Mouse (Mus musculus) cerebellum, adult 18-20 months (tissue): ENCODE measurements at regions not wholly inside any gene's neighbourhood (a gene's known extent, or its start where the extent isn't known, plus 50 kb on each side); places are given as distances from the start of the nearest gene placed in this dataset.

Experiments used
- DNase-seq, 2 experiments: peaks; one replicate each; pipeline ENCODE4 v3.0.0; 2021

DNA sequence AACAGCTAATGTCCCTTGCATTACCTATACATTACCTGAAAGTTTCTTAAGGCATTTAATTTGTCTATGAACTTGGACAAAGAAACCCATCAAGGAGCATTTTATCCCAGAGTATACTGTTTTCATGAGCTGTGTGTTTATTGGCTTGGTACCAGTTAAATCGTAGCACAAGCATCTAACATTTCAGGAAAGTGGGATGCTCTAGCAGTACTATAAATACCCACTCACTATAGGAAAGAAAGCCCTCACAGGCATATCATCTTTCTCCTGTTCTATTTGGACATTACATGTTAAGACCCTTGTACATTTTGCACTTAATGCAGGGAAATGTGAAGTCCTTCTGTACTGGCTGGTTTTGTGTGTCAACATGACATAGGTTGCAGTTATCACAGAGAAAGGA is 163.9 kb downstream of the Ptprc start:
- no peak for DNase-seq

DNA sequence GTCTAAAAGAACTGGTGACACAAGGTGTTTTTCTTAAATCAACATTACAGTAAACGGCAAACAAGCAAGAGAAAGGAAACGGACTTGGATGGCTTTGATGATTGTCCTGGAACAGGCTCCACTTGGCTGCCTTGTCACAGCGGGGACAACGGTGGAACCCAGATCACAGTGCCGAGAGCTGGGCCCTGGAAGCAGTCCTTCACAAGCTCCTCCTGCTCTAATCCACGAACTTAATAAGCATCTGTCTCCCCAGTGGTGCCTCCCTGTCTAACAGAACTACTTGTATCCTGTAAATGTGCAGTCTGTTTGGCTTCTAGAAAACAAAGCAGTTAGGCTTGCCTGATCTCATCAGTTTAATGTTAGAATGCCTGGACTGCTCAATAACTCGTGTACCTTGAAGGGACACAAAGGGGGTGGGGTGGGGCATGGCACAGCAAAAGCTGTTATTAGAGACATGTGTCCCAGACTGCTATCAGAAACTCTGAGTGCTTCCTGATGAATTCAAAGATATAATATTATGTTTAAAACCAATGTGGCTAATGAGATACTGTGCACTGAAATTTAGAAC is 164.5 kb downstream of the Ptprc start:
- DNase-seq: peak; percentile 7 to 11

DNA sequence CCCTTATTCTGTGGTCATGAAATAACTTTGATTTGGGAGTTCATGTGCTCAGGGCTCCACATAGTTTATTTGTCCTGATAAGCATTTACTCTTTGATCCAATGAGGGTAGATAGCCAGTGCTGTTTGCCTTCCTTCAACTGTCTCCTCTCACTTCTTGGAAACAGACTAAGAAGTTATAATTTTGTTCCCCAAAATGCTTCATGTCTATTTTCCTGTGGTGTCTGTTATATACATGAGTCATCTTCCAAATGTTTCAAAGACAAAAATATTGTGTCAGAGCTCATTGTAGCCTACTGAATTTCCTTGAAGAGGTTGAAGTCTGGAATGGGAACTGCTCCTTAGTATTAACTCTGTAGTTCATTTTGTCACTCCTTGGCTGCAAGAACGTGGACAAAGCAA is 168.7 kb downstream of the Ptprc start:
- DNase-seq: no peak

DNA sequence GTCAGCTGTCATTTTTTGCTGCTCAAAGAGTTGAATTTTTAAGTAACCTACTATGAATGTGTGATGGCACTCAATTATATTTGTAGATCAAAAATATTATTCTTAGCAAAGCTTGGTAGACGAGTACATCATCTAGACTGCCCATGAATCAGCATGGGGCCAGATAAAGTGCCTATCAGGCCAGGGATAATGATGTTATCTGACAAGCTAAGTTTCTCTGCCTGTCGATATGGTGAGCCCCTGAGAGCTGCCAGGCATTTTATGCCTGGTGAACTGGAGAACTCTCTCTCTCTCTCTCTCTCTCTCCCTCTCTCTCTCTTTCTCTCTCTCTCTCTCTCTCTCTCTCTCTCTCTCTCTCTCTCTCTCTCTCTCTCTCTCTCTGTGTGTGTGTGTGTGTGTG is 171.2 kb downstream of the Ptprc start:
- DNase-seq: no peak

DNA sequence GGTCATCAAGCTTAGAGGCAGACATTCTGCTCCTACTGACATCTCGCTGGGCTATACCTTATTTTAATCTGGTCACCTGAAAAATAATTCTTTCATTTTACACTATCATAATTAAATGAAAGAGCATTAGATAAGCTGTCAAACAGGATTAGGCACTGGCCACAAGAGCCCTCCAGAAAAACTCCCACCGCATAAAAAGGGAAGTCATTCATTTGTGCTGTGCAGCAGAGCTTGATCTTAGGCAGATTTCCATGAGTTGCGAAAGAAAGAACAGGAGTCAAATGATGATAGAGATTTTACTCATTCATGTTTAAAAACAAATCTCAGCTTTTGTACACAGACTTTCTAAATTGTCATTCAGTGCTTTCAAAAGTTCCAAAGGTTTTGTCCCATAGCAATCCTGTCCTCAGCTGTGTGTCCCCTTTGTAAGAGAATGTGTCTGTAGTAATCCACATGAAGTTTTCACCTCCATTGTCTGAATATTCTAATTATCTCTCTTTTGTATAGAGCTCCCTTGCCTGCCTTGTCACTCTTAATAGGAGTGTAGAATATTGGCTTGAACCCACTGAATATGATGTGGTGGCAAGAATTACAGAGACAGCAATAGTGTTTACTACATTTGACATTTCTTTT is 176.1 kb downstream of the Ptprc start:
- no peak for DNase-seq

DNA sequence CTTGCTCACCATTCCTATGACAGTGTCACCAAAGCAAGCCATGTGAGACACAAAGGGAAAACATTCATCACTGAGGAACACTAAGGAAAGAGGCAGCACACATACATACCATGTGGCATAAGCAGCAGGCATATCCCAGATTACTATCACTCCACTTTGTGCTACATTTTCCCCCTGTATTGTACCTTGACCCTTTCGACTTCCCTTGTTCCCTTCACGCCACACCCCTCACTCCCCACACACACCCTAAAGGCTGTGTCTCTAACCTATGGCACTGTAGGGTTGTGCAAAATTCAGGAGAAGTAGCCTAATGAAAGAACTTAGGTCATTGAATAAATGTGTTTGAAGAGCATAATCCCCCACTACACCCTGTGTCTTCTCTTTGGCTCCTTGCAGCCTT is 179.5 kb downstream of the Ptprc start:
- no peak for DNase-seq

DNA sequence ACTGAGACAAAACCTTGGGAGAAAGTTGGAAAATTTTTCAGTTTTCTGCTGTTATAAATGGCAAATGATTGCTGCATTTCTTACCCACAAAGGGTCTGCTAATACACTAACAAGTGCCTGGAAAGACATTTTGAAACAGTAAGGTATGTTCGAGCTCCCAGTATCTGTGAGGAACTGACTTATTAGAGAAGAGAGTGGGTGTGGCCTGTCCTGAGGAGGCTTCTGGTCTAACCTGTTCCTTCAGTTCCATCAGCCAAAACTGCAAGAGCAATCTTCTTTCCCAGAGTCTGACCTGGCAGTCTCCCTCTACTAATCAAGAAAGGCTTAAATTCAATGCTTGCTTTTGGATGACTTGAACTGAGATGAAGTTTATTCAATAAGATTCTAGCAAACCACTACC is 183.6 kb downstream of the Ptprc start:
- DNase-seq: no peak

DNA sequence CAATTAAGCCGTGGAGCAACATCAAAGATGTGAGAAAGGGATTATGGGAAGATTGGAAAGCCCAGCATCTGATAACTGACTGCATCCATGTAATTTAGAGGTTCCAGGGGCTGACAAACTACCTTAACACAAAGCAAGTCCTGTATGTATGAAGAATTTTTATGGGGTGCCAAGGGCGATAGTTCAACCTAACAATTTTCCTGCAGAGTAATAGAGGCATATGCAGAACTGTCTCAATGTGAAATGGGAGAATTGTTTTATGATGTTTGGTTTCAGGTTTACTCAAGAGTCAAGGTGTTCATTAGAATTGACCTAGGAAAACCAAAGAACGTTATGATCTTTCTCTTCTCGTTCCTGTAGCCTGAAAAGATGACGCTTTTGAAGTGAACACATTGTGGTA is 184.1 kb downstream of the Ptprc start:
- no peak for DNase-seq

DNA sequence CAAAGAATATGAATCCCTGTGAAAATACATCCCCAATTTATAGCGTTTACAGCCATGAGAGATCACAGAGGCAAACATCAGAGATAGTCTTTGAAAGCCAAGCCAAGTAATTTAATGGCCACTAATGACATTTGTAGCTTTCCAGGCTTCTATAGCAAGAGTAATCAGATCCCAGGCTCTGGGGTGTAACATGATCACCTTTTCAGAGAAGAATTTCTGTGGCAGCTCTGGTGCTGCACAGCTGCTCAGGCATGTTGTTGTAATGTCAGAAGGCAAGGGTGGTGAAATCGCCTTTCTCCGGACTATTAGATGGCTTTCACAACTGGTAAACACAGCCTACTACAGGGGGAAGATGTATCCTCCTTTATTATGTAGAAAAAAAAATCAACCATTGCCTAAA is 202.1 kb downstream of the Ptprc start:
- DNase-seq: no peak

DNA sequence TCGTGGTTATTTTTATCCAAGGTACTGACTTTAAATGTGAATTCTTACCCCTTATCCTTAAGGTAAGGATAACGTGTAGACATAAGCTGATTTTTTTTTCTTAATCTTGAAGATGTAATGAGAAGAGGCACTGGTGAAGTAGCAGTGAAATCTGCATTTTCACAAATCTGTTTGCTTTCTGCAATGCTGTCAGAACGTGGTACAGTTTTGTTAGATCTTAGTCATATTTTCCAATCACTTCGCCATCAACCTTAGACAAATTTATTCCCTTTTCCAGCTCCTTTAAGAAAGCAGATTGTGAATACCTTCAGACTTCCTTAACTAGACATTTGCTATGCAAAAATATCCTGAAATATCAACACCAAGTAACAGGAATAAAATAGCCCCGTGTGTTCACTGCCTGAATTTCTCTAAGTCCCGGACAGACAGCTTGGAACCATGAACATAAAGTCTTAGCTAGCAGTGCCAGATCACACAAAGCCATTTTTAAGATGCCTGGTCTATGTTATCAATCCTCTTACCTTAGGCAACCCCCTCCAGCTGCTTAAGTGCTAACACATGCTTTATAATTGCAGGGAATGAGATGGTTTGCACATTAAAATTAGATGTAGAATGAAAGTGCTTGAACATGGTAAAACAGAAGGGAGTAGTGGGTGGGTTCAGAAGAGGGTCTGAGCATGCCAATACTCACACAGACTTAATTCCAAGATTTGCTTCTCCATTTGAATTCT is 202.7 kb downstream of the Ptprc start:
- no peak for DNase-seq

DNA sequence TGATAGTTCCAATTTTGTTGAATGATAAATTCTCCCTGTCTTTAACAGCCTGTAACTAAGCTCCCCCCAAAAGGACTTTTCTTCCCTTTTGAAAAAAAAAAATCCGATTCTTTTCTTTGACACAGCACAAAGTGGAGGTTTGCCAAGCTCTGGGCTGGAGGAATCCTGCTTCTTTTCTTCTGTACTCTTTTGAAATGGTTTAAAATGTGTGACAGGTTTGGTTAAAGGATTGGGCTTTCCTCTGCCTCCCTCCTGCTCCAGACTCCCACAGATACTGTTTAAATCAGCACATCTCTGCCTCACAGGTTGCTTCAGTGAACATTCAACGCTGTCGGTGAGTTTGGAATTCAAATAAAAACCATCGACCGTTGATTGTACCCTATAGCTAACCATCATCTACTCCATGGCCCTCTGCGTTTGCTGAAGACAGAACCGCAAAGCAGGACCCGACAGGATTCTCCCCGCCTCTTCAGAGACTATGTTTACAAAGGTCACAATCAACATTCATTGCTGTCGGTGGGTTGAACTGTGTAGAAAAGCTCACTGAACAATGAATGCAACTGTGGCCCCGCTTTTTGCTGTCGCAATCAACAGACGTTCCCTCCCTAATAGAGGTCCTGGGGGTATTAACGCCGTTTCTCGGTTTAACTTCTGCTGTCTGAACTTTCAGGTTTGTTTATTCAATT is 209.2 kb downstream of the Ptprc start:
- DNase-seq: no peak

DNA sequence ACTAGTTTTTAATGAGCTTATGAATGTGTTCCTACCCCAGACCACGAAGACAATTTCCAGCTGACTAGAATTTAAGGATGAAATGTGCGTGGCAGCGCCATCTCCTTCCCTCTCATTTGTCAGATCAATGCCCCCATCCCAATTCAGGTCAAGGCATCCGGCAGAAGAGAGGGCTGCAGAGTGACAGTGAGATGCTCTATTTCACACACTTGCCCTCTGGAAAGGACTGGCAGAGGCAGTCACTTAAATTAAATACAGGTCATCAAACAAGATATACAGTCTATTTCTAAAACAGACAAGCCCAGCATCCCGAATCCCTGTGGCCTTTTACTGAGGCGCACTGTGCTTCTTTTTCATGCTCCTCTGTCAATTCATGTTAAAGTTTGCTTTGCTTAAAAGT is 211.9 kb downstream of the Ptprc start:
- no peak for DNase-seq

DNA sequence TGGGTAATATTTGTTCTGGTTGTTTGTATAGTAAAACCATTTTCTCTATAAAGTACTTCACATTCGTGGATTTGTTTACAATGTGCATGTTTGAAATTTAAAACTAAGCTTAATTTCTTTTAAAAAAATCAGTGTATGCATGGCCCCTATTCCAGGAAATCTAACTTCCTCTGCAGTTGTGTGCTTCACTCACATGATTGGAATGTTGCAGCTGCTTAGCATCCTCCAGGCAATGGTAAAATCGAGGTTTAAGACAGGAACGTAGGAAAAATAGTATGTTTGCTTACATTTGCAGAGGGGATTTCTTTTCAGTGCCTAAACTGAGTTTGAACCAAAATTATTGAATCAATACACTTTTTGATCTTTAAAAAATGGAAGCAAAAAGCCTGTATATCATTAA is 217.5 kb downstream of the Ptprc start:
- DNase-seq: no peak

DNA sequence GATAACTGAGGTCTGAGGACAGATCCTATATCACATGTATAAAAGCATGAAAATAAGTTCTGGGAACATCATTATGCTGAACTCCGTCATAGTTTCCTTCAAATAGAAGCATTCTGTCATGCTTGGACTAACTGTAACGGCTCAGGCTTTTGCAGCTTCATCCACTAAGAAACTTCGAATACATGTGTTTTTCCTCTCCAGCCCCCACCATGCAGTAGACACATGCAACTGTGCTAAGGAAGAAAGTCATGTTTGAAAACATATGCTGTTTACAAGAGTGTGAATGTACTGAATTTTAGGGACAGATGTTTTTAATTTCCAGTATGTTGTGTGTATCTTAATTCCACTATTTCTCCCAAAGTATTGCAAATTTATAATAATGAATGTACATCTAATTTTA is 219.5 kb downstream of the Ptprc start:
- no peak for DNase-seq

DNA sequence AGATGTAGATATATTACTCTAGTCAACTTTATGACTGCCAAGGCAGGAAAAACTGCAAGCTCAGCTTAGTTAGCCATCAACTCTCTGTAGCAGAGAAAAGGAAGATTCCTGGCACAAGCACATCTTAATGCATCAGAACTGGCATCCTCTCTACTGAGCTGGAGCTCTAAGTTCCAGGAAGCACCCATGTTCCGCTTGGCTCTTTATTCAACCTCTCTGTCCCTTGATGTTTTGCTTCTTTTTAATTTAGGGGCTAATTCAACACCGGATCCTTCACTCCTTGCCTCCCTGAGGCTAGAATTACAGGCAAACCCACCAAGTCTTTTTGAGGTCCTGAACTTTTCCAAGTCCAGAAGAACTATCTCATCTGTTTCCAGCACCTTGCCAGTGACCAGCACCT is 220.4 kb downstream of the Ptprc start:
- no peak for DNase-seq

DNA sequence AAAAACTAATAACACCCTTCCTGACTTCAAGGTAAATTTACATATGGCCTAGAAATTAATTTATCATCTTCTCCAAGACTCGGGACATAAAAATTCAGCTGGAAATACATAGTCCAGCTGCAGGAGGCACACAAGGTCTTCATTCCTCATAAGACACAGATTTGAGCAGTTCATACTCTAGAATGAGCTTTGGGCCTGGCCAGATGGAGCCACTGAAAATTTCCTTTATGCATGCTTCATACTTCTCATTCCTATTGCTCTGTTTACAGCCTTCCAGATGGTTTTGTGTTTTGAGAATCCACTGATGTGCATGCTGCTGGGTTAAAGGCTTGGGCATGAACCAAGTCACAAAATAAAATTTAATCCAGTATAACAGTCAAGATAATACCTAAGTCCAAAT is 222.1 kb downstream of the Ptprc start:
- no peak for DNase-seq

DNA sequence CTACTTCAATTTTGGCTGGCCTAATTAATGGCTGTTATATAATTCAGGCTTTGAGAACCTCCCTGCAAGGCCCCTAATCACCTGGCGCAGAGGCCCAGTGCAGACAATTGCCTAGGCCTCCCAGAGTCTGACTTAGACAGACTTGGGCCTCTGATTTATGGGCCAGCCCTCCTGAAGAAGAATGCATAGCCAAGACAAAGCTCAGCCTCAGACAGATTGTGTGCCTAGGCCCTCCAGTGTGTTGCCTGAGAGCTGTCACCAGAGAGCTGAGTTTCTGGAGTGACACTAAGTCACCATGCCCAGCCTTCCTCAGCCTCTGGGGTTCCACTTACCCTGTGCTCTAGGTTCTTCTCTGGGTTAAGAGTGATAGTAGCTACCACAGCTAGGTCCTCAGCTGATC is 222.7 kb downstream of the Ptprc start:
- DNase-seq: peak in 1 of 2 experiments; percentile 23

DNA sequence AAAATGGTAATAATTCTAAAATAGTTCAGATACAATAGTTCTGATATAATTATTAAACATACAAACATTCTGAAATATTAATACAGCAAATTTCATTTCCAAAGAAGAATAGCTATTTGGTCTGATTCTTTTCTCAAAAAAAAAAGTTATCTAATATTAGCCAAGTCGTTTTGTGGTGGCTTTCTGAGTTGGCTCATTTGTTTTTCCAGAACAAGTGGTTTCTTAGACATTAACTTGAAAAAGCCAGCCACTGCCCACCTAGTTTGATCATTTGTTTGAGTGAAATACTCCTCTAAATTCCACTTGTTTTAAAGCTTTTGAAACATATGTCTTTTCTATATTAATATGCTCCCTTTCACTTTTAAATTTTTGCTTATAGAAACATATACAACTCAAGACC is 227.6 kb downstream of the Ptprc start:
- DNase-seq: no peak

DNA sequence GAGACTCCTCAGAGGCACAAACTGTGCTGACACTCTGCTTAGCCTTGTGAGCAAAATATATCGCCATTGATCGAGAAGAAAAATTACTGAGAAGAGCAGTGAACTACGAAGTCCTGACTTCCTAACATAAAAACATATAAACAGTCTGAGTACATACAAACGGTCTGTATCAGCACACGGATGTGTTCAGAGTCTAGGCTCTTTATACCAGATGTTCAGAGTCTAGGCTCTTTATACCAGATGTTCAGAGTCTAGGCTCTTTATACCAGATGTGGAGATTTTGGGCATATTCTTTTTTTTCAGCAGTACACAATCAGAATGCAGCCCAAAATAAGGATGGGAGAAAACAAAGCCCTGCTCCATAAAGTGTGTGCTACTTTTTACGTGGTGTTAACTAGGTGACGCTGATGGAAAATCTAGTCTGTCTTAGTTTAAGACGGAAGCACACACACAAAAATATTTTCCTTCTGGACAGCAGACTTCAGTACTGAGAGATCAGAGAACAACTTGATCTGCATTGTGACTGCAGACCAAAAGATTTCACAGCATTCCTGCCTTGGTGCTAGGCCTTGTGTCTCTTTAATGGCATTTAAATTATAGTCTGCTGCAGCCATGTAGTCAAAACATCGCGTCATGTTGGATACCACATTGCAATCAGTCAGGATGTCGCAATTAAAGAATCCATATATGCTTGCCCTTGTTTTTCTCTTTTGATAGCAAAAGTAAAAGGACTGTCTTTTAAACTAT is 233.6 kb downstream of the Ptprc start:
- no peak for DNase-seq

DNA sequence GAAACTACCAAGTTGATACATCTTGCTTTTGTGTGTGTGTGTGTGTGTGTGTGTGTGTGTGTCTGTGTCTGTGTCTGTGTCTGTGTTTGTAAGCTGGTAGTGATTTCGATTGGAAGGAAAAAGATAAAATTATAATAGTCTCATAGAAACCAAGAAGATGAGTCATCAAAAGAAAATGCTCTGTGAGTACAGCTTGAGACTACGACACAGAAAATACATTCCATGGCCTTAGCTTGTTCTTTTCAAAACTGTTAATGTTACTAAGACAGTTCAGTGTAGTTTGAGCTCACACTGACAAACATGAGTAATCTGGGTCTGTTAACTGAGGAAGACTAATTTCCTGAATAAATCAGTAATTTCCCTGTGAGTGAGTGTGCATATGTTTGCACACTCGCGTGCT is 239.8 kb downstream of the Ptprc start:
- DNase-seq: no peak

DNA sequence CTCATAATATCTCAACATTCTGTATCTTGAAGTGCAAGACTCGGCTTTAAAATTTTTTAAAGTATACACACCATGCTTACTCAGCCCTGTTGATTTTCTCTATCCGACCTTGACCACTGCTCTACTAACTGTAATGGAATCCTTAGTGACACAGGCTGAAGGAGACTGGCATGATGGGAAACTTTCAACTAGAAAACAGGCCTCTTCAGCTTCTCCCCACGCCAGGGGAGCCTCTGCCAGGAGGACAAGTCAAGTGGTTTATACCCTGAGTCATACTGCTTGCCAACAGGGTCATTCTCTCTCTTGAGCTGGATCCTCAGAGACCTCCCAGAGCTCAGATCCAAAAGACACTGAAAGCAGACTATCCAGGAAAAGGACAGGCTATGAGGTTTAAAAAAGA is 245.7 kb downstream of the Ptprc start:
- DNase-seq: peak in 1 of 2 experiments; percentile 28

DNA sequence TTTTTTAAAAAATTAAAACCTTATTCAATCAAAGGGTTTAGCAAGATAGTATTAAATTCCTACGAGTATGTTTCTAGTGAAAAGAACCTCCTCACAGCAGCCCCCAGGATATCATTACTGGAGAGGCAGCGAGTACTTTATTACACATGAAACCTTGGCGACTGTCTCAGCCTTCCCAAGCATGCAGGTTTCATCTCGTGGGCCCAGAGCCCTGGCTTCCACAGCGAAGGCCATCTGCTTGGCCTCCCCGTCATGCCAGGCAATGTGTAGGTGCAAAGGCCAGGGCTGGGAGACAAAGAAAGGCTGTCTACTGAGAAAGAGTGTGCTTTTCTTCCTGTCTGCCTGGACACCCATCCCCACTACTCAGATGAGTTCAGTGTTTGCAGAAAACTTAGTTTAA is 247.0 kb downstream of the Ptprc start:
- peak; percentile 85 to 92 for DNase-seq

DNA sequence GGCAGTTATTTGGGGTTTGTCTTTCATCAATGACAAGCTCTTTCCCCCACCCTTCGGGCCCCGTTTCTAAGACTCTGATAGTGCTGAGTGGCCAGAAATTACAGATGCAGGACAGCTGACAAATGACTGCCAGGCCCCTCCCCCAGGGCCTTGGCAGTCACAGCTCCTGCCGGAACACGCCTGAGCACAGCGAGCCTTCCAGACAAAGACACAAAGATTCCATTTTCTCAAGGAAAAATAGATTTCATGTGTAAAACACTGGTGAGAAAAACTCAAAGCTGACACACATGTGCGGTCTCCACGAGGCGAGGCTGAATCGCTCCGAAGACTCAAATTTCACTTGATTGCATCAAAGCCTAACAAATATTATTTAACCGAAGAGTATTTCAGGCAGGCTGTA is 247.6 kb downstream of the Ptprc start:
- peak; percentile 36 to 47 for DNase-seq
